Mouse (Mus musculus) heart, postnatal 25 days (tissue): ENCODE data around the gene Arhgef19. TPM values are rescaled to one million over a fixed set of nuclear protein-coding genes. Genes with fewer than 3 reads are reported as not detected.
A peak's percentile ranks its signal among the peaks of the same experiment; 100 is the strongest.

Source experiments
- DNase-seq: peaks from one replicate; pipeline ENCODE4 v3.0.0; 2022; ENCODE audit warnings: low spot score
- intact Hi-C: fragments of 180-260 bp; cut with DNase I; formaldehyde crosslinking; loops from one replicate; pipeline ENCODE4 v1.15.1; 2025
- total RNA-seq, 2 experiments: library from RNA; stranded (reverse); gene quantifications; 2 replicates each; pipeline ENCODE4 v1.2.3; 2021

The Arhgef19 gene
- total RNA-seq, 2 experiments from 2014 or later = 28.5 to 36.4 TPM

- DNase-seq = no peak
- intact Hi-C loops = no loop called here
These were observed 20.1 kb downstream of the Arhgef19 start for GRCm38 (mm10) chr4:141259413-141259812.

- intact Hi-C loops = no loop called here
- DNase-seq = no peak
These were observed 20.9 kb downstream of the Arhgef19 start for GRCm38 (mm10) chr4:141260007-141260723.

- DNase-seq = no peak
- intact Hi-C loops = no loop called here
These were observed 23.8 kb downstream of the Arhgef19 start for GRCm38 (mm10) chr4:141262906-141263637.

GRCm38 (mm10) chr4:141265979-141266637 lies 26.8 kb downstream of the Arhgef19 start:
- intact Hi-C loops = loop anchor here (2.0 to 5.0 kb wide), 2 partner anchors 64 to 123 kb away; no protein-coding TSS in a partner anchor
- DNase-seq = no peak

- no peak for DNase-seq
- intact Hi-C loops = loop anchor here (2.0 to 5.0 kb wide), 2 partner anchors 65 to 124 kb away; no protein-coding TSS in a partner anchor
These were observed 28.0 kb downstream of the Arhgef19 start for GRCm38 (mm10) chr4:141267250-141267649.

GRCm38 (mm10) chr4:141267837-141268236 lies 28.5 kb downstream of the Arhgef19 start:
- intact Hi-C loops = loop anchor here (2.0 to 5.0 kb wide), 2 partner anchors 66 to 125 kb away; no protein-coding TSS in a partner anchor
- no peak for DNase-seq

GRCm38 (mm10) chr4:141268350-141268749 lies 29.1 kb downstream of the Arhgef19 start:
- intact Hi-C loops = loop anchor here (5.0 kb wide), 1 partner anchor 66 kb away; no protein-coding TSS in a partner anchor
- DNase-seq = no peak

- DNase-seq = no peak
- intact Hi-C loops = loop anchor here (5.0 kb wide), 1 partner anchor 67 kb away; no protein-coding TSS in a partner anchor
These were observed 29.8 kb downstream of the Arhgef19 start for GRCm38 (mm10) chr4:141269080-141269479.

GRCm38 (mm10) chr4:141270201-141270940 lies 31.1 kb downstream of the Arhgef19 start:
- DNase-seq = no peak
- intact Hi-C loops = loop anchor here (10.0 kb wide), 1 partner anchor 304 kb away; no protein-coding TSS in a partner anchor

- DNase-seq = no peak
- intact Hi-C loops = loop anchor here (10.0 kb wide), 1 partner anchor 304 kb away; no protein-coding TSS in a partner anchor
These were observed 31.9 kb downstream of the Arhgef19 start for GRCm38 (mm10) chr4:141271228-141271627.

- intact Hi-C loops = loop anchor here (10.0 kb wide), 1 partner anchor 303 kb away; no protein-coding TSS in a partner anchor
- DNase-seq = no peak
These were observed 32.4 kb downstream of the Arhgef19 start for GRCm38 (mm10) chr4:141271721-141272120.

- no peak for DNase-seq
- intact Hi-C loops = loop anchor here (1.0 to 10.0 kb wide), 2 partner anchors 90 to 302 kb away; no protein-coding TSS in a partner anchor
These were observed 33.6 kb downstream of the Arhgef19 start for GRCm38 (mm10) chr4:141272878-141273277.

- intact Hi-C loops = loop anchor here (1.0 to 10.0 kb wide), 2 partner anchors 90 to 302 kb away; no protein-coding TSS in a partner anchor
These were observed 34.0 kb downstream of the Arhgef19 start for GRCm38 (mm10) chr4:141273296-141273695.

GRCm38 (mm10) chr4:141274485-141275341 lies 35.4 kb downstream of the Arhgef19 start:
- intact Hi-C loops = loop anchor here (5.0 to 10.0 kb wide), 2 partner anchors 38 to 300 kb away; no protein-coding TSS in a partner anchor
- DNase-seq = no peak

More at GRCm38 (mm10) chr4:141273296-141273695, 34.0 kb downstream of the Arhgef19 start:
- peak; percentile 77 for DNase-seq

GRCm38 (mm10) chr4:141277157-141277556 lies 37.9 kb downstream of the Arhgef19 start:
- DNase-seq = no peak
- intact Hi-C loops = loop anchor here (5.0 to 10.0 kb wide), 2 partner anchors 35 to 298 kb away; no protein-coding TSS in a partner anchor

- intact Hi-C loops = loop anchor here (2.0 to 10.0 kb wide), 3 partner anchors 23 to 297 kb away; partner anchors contain the start of gene Epha2
These were observed 38.9 kb downstream of the Arhgef19 start for GRCm38 (mm10) chr4:141278154-141278553.

GRCm38 (mm10) chr4:141279327-141279726 lies 40.0 kb downstream of the Arhgef19 start:
- DNase-seq = no peak
- intact Hi-C loops = loop anchor here (2.0 to 10.0 kb wide), 3 partner anchors 21 to 295 kb away; partner anchors contain the start of gene Epha2

More at GRCm38 (mm10) chr4:141278154-141278553, 38.9 kb downstream of the Arhgef19 start:
- DNase-seq = peak; percentile 91

GRCm38 (mm10) chr4:141279783-141280182 lies 40.5 kb downstream of the Arhgef19 start:
- DNase-seq = no peak
- intact Hi-C loops = loop anchor here (2.0 to 10.0 kb wide), 3 partner anchors 21 to 295 kb away; partner anchors contain the start of gene Epha2
